Mouse (Mus musculus) kidney, postnatal 25 days (tissue): ENCODE results near the gene Abhd2.
A peak's percentile ranks its signal among the peaks of the same experiment; 100 is the strongest.

Source experiments
- DNase-seq, 2 experiments: peaks; one replicate each; pipeline ENCODE4 v3.0.0; 2021; ENCODE audit warnings: mixed read lengths in 2 of 2

Gene Abhd2

GRCm38 (mm10) chr7:79294449-79294980 is 21.5 kb downstream of the Abhd2 start:
- no peak for DNase-seq

- no peak for DNase-seq
Measured at GRCm38 (mm10) chr7:79295196-79295826, 22.3 kb downstream of the Abhd2 start.

GRCm38 (mm10) chr7:79298681-79299080 is 25.7 kb downstream of the Abhd2 start:
- no peak for DNase-seq

- no peak for DNase-seq
Measured at GRCm38 (mm10) chr7:79299548-79299947, 26.5 kb downstream of the Abhd2 start.

- DNase-seq = no peak
Measured at GRCm38 (mm10) chr7:79300432-79301151, 27.6 kb downstream of the Abhd2 start.

GRCm38 (mm10) chr7:79302145-79302544 is 29.1 kb downstream of the Abhd2 start:
- no peak for DNase-seq

- no peak for DNase-seq
Measured at GRCm38 (mm10) chr7:79302586-79302985, 29.6 kb downstream of the Abhd2 start.

GRCm38 (mm10) chr7:79303183-79303761 is 30.3 kb downstream of the Abhd2 start:
- peak in 1 of 2 experiments; percentile 62 for DNase-seq

GRCm38 (mm10) chr7:79308455-79309030 is 35.5 kb downstream of the Abhd2 start:
- no peak for DNase-seq

GRCm38 (mm10) chr7:79309247-79310190 is 36.5 kb downstream of the Abhd2 start:
- DNase-seq = peak; percentile 50 to 65

GRCm38 (mm10) chr7:79310191-79310555 is 37.2 kb downstream of the Abhd2 start:
- peak in 1 of 2 experiments; percentile 32 for DNase-seq

GRCm38 (mm10) chr7:79311420-79311988 is 38.5 kb downstream of the Abhd2 start:
- no peak for DNase-seq

- DNase-seq = no peak
Measured at GRCm38 (mm10) chr7:79312246-79312645, 39.2 kb downstream of the Abhd2 start.

GRCm38 (mm10) chr7:79313519-79314059 is 40.6 kb downstream of the Abhd2 start:
- DNase-seq = peak in 1 of 2 experiments; percentile 65

GRCm38 (mm10) chr7:79314517-79314916 is 41.5 kb downstream of the Abhd2 start:
- no peak for DNase-seq

- no peak for DNase-seq
Measured at GRCm38 (mm10) chr7:79315149-79315548, 42.1 kb downstream of the Abhd2 start.

- DNase-seq = no peak
Measured at GRCm38 (mm10) chr7:79316069-79316695, 43.2 kb downstream of the Abhd2 start.

GRCm38 (mm10) chr7:79317576-79317975 is 44.6 kb downstream of the Abhd2 start:
- DNase-seq = no peak

GRCm38 (mm10) chr7:79318110-79318801 is 45.3 kb downstream of the Abhd2 start:
- DNase-seq = no peak

GRCm38 (mm10) chr7:79323855-79324254 is 50.9 kb downstream of the Abhd2 start:
- DNase-seq = no peak
